Mouse (Mus musculus): ENCODE data around the gene Ttc32. TPM values are rescaled to one million over a fixed set of nuclear protein-coding genes. Genes with fewer than 3 reads are reported as not detected.
A peak's percentile ranks its signal among the peaks of the same experiment; 100 is the strongest.

Ttc32 gene
- polyA plus RNA-seq, 1 experiment from 2014 or later, result 34.8 TPM

- ATAC-seq (replicated peaks; ENCODE audit: low FRiP score, low read depth), result peak; percentile 88
- Histone ChIP-seq H3K27ac (no peak overlapping the region), H3K4me1 (replicated peaks; ENCODE audit: insufficient read depth, low read length) (0 out of 2 replicates have a peak, but pooled peaks cover 3% of the 10 kb centered on the region), H3K4me2 (ENCODE audit: low read length) (no peak overlapping the region), H3K36me3 (ENCODE audit: insufficient read depth, low read length) (no peaks in the 10 kb centered on the region), H3K4me3 (replicated peaks; ENCODE audit: low read depth, low read length) (no peak overlapping the region), H3K9me3 (replicated peaks; ENCODE audit: low read length) (no peaks in the 10 kb centered on the region), H3K27me3 (ENCODE audit: insufficient read depth, low read length) (no peaks in the 10 kb centered on the region), H3K9ac (ENCODE audit: low read depth, low read length) (no peak overlapping the region)
- TF ChIP-seq CTCF (IDR thresholded peaks at IDR 0.05; ENCODE audit: low read depth), result peak; percentile 97
- 64% methylated on average over 8 of the region's 8 CpGs for WGBS
- peak; percentile 83 for DNase-seq (ENCODE audit: low spot score)
Measured at GRCm38 (mm10) chr12:9052075-9052829, 22.5 kb downstream of the Ttc32 start.

DNA sequence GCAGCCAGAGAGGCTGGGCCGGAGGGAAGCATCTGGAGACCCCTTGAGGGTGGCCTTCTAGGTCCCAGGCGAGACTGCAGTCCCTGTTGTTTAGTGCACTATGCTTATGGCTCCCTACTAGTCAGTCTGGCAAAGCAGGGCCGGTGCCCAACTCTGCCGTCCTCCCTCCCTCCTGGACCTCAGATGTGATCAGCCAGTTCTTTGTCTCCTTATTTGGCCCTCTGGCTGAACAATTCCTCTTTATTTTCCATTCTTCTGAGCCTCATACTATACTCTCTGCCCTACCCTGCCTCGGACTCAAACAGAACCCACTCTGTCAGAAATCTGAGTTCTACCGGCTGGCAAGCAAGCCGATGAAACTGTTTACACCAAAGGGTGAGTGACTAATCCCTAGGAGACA lies 23.5 kb downstream of the Ttc32 start:
- no peak for ATAC-seq (replicated peaks; ENCODE audit: low FRiP score, low read depth)
- H3K9ac ChIP-seq (ENCODE audit: low read depth, low read length), result no peak overlapping the region
- no peak for TF ChIP-seq CTCF (IDR thresholded peaks at IDR 0.05; ENCODE audit: low read depth)
- H3K27me3 ChIP-seq (ENCODE audit: insufficient read depth, low read length), result no peaks in the 10 kb centered on the region
- 0 out of 2 replicates have a peak, but pooled peaks cover 3% of the 10 kb centered on the region for H3K4me1 ChIP-seq (replicated peaks; ENCODE audit: insufficient read depth, low read length)
- no peak for DNase-seq (ENCODE audit: low spot score)
- H3K36me3 ChIP-seq (ENCODE audit: insufficient read depth, low read length), result no peaks in the 10 kb centered on the region
- H3K4me2 ChIP-seq (ENCODE audit: low read length), result no peak overlapping the region
- no peak overlapping the region for H3K4me3 ChIP-seq (replicated peaks; ENCODE audit: low read depth, low read length)
- H3K9me3 ChIP-seq (replicated peaks; ENCODE audit: low read length), result no peaks in the 10 kb centered on the region
- no peak overlapping the region for H3K27ac ChIP-seq
- WGBS, result 81% methylated on average over 7 of the region's 7 CpGs

DNA sequence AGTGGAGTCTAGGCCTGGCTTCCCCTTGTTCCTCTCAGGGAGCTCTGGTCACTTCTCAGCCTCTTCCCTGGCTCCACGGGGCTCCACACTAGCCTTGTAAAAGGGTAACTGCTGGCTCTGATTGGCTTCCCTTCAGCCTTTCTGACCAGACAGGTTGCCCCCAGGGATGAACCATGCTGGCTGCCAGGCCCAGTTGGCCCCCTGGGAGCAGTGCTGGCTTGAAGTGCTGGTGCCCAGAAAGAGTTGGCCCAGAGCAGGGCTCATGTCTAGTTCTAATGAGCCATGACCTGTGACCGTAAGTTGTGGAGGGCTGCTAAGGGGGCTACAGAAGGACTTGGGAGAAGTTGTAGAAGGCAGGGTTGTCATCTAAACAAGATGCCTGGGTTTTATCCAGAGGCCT lies 24.2 kb downstream of the Ttc32 start:
- H3K4me2 ChIP-seq (ENCODE audit: low read length), result no peak overlapping the region
- 0 out of 2 replicates have a peak, but pooled peaks cover 3% of the 10 kb centered on the region for H3K4me1 ChIP-seq (replicated peaks; ENCODE audit: insufficient read depth, low read length)
- H3K27ac ChIP-seq, result no peak overlapping the region
- no peak overlapping the region for H3K4me3 ChIP-seq (replicated peaks; ENCODE audit: low read depth, low read length)
- 63% methylated on average over 2 of the region's 2 CpGs for WGBS
- H3K9me3 ChIP-seq (replicated peaks; ENCODE audit: low read length), result no peaks in the 10 kb centered on the region
- H3K36me3 ChIP-seq (ENCODE audit: insufficient read depth, low read length), result no peaks in the 10 kb centered on the region
- no peak overlapping the region for H3K9ac ChIP-seq (ENCODE audit: low read depth, low read length)
- no peak for TF ChIP-seq CTCF (IDR thresholded peaks at IDR 0.05; ENCODE audit: low read depth)
- no peak for ATAC-seq (replicated peaks; ENCODE audit: low FRiP score, low read depth)
- no peak for DNase-seq (ENCODE audit: low spot score)
- H3K27me3 ChIP-seq (ENCODE audit: insufficient read depth, low read length), result no peaks in the 10 kb centered on the region

DNA sequence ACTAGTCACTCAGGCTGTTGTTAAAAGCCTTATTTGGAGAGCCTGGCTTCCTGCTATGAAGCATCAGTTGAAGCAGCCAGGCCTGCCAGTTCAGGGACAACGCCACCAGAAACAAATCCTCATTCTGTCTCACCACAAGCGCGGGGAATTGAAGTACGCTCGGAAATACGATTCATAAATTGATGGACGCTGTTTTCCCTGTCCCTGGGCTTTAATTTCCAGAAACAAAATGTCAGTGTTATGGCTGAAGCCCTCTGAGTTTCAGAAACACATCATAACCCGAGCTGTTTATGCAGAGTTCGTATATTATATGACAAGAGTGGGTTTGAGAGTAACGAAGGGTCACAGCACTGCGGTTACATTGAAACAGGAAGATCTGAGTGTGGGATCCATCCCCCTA lies 25.5 kb downstream of the Ttc32 start:
- Histone ChIP-seq H3K4me3 (replicated peaks; ENCODE audit: low read depth, low read length) (no peak overlapping the region), H3K9ac (ENCODE audit: low read depth, low read length) (no peak overlapping the region), H3K27ac (no peak overlapping the region), H3K4me2 (ENCODE audit: low read length) (no peak overlapping the region), H3K9me3 (replicated peaks; ENCODE audit: low read length) (no peaks in the 10 kb centered on the region), H3K4me1 (replicated peaks; ENCODE audit: insufficient read depth, low read length) (0 out of 2 replicates have a peak, but pooled peaks cover 3% of the 10 kb centered on the region), H3K36me3 (ENCODE audit: insufficient read depth, low read length) (no peaks in the 10 kb centered on the region), H3K27me3 (ENCODE audit: insufficient read depth, low read length) (no peaks in the 10 kb centered on the region)
- TF ChIP-seq CTCF (IDR thresholded peaks at IDR 0.05; ENCODE audit: low read depth), result no peak
- WGBS, result 31% methylated on average over 11 of the region's 11 CpGs
- DNase-seq (ENCODE audit: low spot score) (peak; percentile 16), ATAC-seq (replicated peaks; ENCODE audit: low FRiP score, low read depth) (no peak)

DNA sequence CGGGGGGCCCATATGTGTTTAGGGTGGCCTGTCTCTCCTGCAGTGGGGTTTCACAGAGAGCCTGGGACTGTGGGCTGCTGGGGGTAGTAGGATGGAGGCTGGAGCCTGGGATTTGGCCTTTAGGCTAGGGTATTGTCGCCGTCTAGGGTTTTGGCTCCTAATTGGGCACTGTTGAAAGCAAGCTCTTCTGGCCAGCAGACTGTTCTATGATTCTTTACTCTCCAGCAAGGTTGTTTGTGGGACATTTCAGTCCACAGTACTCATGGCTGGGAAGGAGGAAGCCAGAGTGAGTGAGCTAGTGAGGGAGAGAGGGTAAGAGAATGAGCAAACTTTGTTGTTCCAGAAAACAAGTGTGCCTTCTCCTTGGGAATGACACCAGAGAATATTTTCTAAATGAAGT lies 29.7 kb downstream of the Ttc32 start:
- Histone ChIP-seq H3K4me2 (ENCODE audit: low read length) (no peak overlapping the region), H3K36me3 (ENCODE audit: insufficient read depth, low read length) (no peaks in the 10 kb centered on the region), H3K4me3 (replicated peaks; ENCODE audit: low read depth, low read length) (no peak overlapping the region), H3K9me3 (replicated peaks; ENCODE audit: low read length) (no peaks in the 10 kb centered on the region), H3K27me3 (ENCODE audit: insufficient read depth, low read length) (no peaks in the 10 kb centered on the region), H3K27ac (peak overlapping the region; percentile 58), H3K9ac (ENCODE audit: low read depth, low read length) (no peak overlapping the region), H3K4me1 (replicated peaks; ENCODE audit: insufficient read depth, low read length) (0 out of 2 replicates have a peak, but pooled peaks cover 3% of the 10 kb centered on the region)
- WGBS, result 89% methylated on average over 3 of the region's 3 CpGs
- ATAC-seq (replicated peaks; ENCODE audit: low FRiP score, low read depth) (no peak), DNase-seq (ENCODE audit: low spot score) (no peak)
- no peak for TF ChIP-seq CTCF (IDR thresholded peaks at IDR 0.05; ENCODE audit: low read depth)

DNA sequence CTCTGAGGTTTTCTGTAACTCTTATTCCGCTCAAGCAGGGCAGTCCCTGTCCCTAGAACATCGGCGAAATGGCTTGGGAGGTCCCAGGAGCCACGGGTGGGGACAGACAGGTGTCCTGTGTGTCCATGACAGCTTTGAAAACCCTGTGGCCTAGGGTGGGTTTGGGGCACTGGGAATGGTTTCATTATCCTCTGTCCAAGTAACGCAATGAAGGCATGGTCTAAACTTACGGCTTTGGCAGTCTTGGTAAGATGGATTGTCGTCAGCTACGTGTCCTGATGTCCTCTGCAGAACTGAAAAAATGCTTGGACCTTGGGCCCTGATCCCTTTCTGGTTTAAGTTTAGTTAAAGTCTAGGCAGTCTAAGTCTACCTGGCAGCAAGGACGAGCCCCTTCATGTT lies 30.2 kb downstream of the Ttc32 start:
- Histone ChIP-seq H3K27me3 (ENCODE audit: insufficient read depth, low read length) (no peaks in the 10 kb centered on the region), H3K4me1 (replicated peaks; ENCODE audit: insufficient read depth, low read length) (0 out of 2 replicates have a peak, but pooled peaks cover 1% of the 10 kb centered on the region), H3K4me2 (ENCODE audit: low read length) (no peak overlapping the region), H3K9ac (ENCODE audit: low read depth, low read length) (no peak overlapping the region), H3K9me3 (replicated peaks; ENCODE audit: low read length) (no peaks in the 10 kb centered on the region), H3K36me3 (ENCODE audit: insufficient read depth, low read length) (no peaks in the 10 kb centered on the region), H3K4me3 (replicated peaks; ENCODE audit: low read depth, low read length) (no peak overlapping the region), H3K27ac (no peak overlapping the region)
- DNase-seq (ENCODE audit: low spot score) (peak; percentile 16), ATAC-seq (replicated peaks; ENCODE audit: low FRiP score, low read depth) (peak; percentile 46; the same call in 1 of the 2 replicates)
- WGBS, result 75% methylated on average over 9 of the region's 9 CpGs
- no peak for TF ChIP-seq CTCF (IDR thresholded peaks at IDR 0.05; ENCODE audit: low read depth)
